In genomic region chr6:72714726-72715125, GRCm38 (mm10) we compare ENCODE assay signal across 11 mouse cellular contexts.
DNase-seq lines count a peak whose midpoint lies in the region; ATAC-seq and TF ChIP-seq lines count a peak whose summit lies in the region.
"Had no signal": no experiment of that assay in that cellular context is flagged by ENCODE, and none has a peak within 500 bp of the region (broad histone marks: within the 10 kb centered on the region; RNA-seq: fewer than 3 reads in every experiment).

No protein-coding gene starts in this region.

- H3K4me1 ChIP-seq in intestine, embryonic 14.5 days (replicated peaks; ENCODE audit: control insufficient read depth, insufficient read depth, low read length) = peaks cover 44% of the 10 kb centered on the region
- H3K4me1 ChIP-seq in limb, embryonic 12.5 days (replicated peaks) = peaks cover 67% of the 10 kb centered on the region

- H3K27me3 ChIP-seq in intestine, embryonic 14.5 days (replicated peaks; ENCODE audit: control insufficient read depth, insufficient read depth, low read length) = no peaks in the 10 kb centered on the region
- no peaks in the 10 kb centered on the region for H3K27me3 ChIP-seq in limb, embryonic 12.5 days
- H3K27me3 ChIP-seq: stomach, embryonic 15.5 days had no signal

- peaks cover 7% of the 10 kb centered on the region; the same call in 1 of the 2 replicates for H3K36me3 ChIP-seq in intestine, embryonic 14.5 days (ENCODE audit: control insufficient read depth, insufficient read depth, low read length)
- peaks cover 21% of the 10 kb centered on the region for H3K36me3 ChIP-seq in limb, embryonic 12.5 days
- H3K36me3 ChIP-seq: G1E; stomach, embryonic 15.5 days had no signal

- H3K27ac ChIP-seq in intestine, embryonic 14.5 days (ENCODE audit: low read depth) = 0 out of 2 replicates have a peak overlapping the region, but pooled peaks have one; percentile 2
- H3K27ac ChIP-seq in limb, embryonic 12.5 days = peak overlapping the region; percentile 62; the same call in 1 of the 2 replicates
- H3K27ac ChIP-seq: stomach, embryonic 15.5 days had no signal

- no peak for ATAC-seq in intestine, embryonic 14.5 days (replicated peaks; ENCODE audit: low FRiP score, low TSS enrichment, low read depth)
- ATAC-seq in limb, embryonic 12.5 days (ENCODE audit: insufficient number of reproducible peaks, insufficient read depth, low FRiP score, low TSS enrichment, low read depth) = no peak

- peak; percentile 44 for DNase-seq in gastrocnemius, postnatal 10 days
- no peak for DNase-seq in gastrocnemius, adult 18-20 months (ENCODE audit: low spot score)
- peak; percentile 59 for DNase-seq in brain, embryonic 14.5 days (ENCODE audit: low read depth)
- DNase-seq in intestine, embryonic 14.5 days (ENCODE audit: low spot score) = no peak
- DNase-seq in B cell, adult 2 months = no peak
- DNase-seq in cerebellum, postnatal 25 days = no peak
- no peak for DNase-seq in ovary, postnatal 10 days (ENCODE audit: low spot score)

- WGBS in intestine, embryonic 14.5 days = 29% methylated on average over 4 of the region's 4 CpGs
- WGBS in limb, embryonic 12.5 days = 39% methylated on average over 4 of the region's 4 CpGs

- TF ChIP-seq CTCF in brain, embryonic 14.5 days (IDR thresholded peaks at IDR 0.05; ENCODE audit: borderline replicate concordance, extremely low read depth, insufficient read depth, insufficient read length) = no peak

- no peak for TF ChIP-seq POLR2A in brain, embryonic 14.5 days (IDR thresholded peaks at IDR 0.05; ENCODE audit: borderline replicate concordance, extremely low read depth, insufficient read depth, insufficient read length, poor library complexity, severe bottlenecking)

- no peak overlapping the region for H3K9ac ChIP-seq in intestine, embryonic 14.5 days (ENCODE audit: low read length)
- H3K9ac ChIP-seq in limb, embryonic 12.5 days (replicated peaks) = no peak overlapping the region
- H3K9ac ChIP-seq: stomach, embryonic 15.5 days had no signal

- 0 out of 2 replicates have a peak, but pooled peaks cover 2% of the 10 kb centered on the region for H3K9me3 ChIP-seq in intestine, embryonic 14.5 days (ENCODE audit: control insufficient read depth, low read length)
- peaks cover 5% of the 10 kb centered on the region; the same call in 1 of the 2 replicates for H3K9me3 ChIP-seq in limb, embryonic 12.5 days
- H3K9me3 ChIP-seq: G1E; stomach, embryonic 15.5 days had no signal

- H3K4me3 ChIP-seq in intestine, embryonic 14.5 days (ENCODE audit: low read depth, low read length) = no peak overlapping the region
- no peak overlapping the region for H3K4me3 ChIP-seq in limb, embryonic 12.5 days (replicated peaks)
- H3K4me3 ChIP-seq: erythroblast, embryonic 14.5 days; stomach, embryonic 15.5 days had no signal

- H3K4me2 ChIP-seq in intestine, embryonic 14.5 days (ENCODE audit: low read length) = no peak overlapping the region
- H3K4me2 ChIP-seq in limb, embryonic 12.5 days = no peak overlapping the region
- H3K4me2 ChIP-seq: stomach, embryonic 15.5 days had no signal

Comparison
In these comparisons a context has a peak if more than half of its experiments do, and no peak if none do; other contexts are left out.
1. DNase-seq: peak in gastrocnemius, postnatal 10 days (single experiment) and brain, embryonic 14.5 days (single experiment); none in gastrocnemius, adult 18-20 months (single experiment), intestine, embryonic 14.5 days (single experiment), B cell, adult 2 months (0 of 2), cerebellum, postnatal 25 days (0 of 2) and ovary, postnatal 10 days (single experiment).